Mouse (Mus musculus): ENCODE data around the gene Prkacb. TPM values are rescaled to one million over a fixed set of nuclear protein-coding genes. Genes with fewer than 3 reads are reported as not detected.
"Not testable (repeated sequence)": the region's sequence is repeated elsewhere in the genome, so short reads cannot be mapped to it uniquely, and the experiment has no call there.

Gene Prkacb
- total and polyA plus RNA-seq, 2 experiments from 2014 or later, result 180 to 235 TPM

- no peak for TF ChIP-seq CTCF (IDR thresholded peaks at IDR 0.05; ENCODE audit: low read depth)
- Histone ChIP-seq H3K9me3 (ENCODE audit: low read length) (no peaks in the 10 kb centered on the region), H3K36me3 (ENCODE audit: insufficient read depth, low read length) (no peaks in the 10 kb centered on the region), H3K4me2 (ENCODE audit: low read depth, low read length) (peak overlapping the region; percentile 54), H3K4me3 (ENCODE audit: low read length) (peak overlapping the region; percentile 34), H3K27ac (peak overlapping the region; percentile 68), H3K27me3 (ENCODE audit: insufficient read depth, low read length) (no peaks in the 10 kb centered on the region), H3K9ac (replicated peaks; ENCODE audit: low read length) (peak overlapping the region; percentile 21; the same call in 1 of the 2 replicates), H3K4me1 (ENCODE audit: insufficient read depth, low read length) (peaks cover 9% of the 10 kb centered on the region)
- WGBS, result 36% methylated on average over 3 of the region's 3 CpGs
- peak; percentile 75 for DNase-seq (ENCODE audit: low spot score)
- peak; percentile 82 for ATAC-seq
Observed at GRCm38 (mm10) chr3:146768921-146769320, 43.9 kb downstream of the Prkacb start.

- TF ChIP-seq CTCF (IDR thresholded peaks at IDR 0.05; ENCODE audit: low read depth), result no peak
- Histone ChIP-seq H3K36me3 (ENCODE audit: insufficient read depth, low read length) (no peaks in the 10 kb centered on the region), H3K4me2 (ENCODE audit: low read depth, low read length) (peak overlapping the region; percentile 54), H3K4me1 (ENCODE audit: insufficient read depth, low read length) (peaks cover 9% of the 10 kb centered on the region), H3K9ac (replicated peaks; ENCODE audit: low read length) (peak overlapping the region; percentile 21; the same call in 1 of the 2 replicates), H3K27me3 (ENCODE audit: insufficient read depth, low read length) (no peaks in the 10 kb centered on the region), H3K27ac (peak overlapping the region; percentile 68), H3K4me3 (ENCODE audit: low read length) (peak overlapping the region; percentile 34), H3K9me3 (ENCODE audit: low read length) (no peaks in the 10 kb centered on the region)
- WGBS, result 70% methylated on average over 5 of the region's 5 CpGs
- ATAC-seq, result no peak
- no peak for DNase-seq (ENCODE audit: low spot score)
Observed at GRCm38 (mm10) chr3:146768360-146768759, 44.4 kb downstream of the Prkacb start.

- 61% methylated on average over 8 of the region's 8 CpGs for WGBS
- Histone ChIP-seq H3K27ac (peak overlapping the region; percentile 51), H3K9me3 (ENCODE audit: low read length) (no peaks in the 10 kb centered on the region), H3K27me3 (ENCODE audit: insufficient read depth, low read length) (no peaks in the 10 kb centered on the region), H3K4me3 (ENCODE audit: low read length) (peak overlapping the region; percentile 3; the same call in 1 of the 2 replicates), H3K4me2 (ENCODE audit: low read depth, low read length) (peak overlapping the region; percentile 54), H3K9ac (replicated peaks; ENCODE audit: low read length) (0 out of 2 replicates have a peak overlapping the region, but pooled peaks have one; percentile 40), H3K4me1 (ENCODE audit: insufficient read depth, low read length) (peaks cover 9% of the 10 kb centered on the region), H3K36me3 (ENCODE audit: insufficient read depth, low read length) (no peaks in the 10 kb centered on the region)
- DNase-seq (ENCODE audit: low spot score), result no peak
- TF ChIP-seq CTCF (IDR thresholded peaks at IDR 0.05; ENCODE audit: low read depth), result no peak
- ATAC-seq, result no peak
Observed at GRCm38 (mm10) chr3:146766701-146767181, 46.0 kb downstream of the Prkacb start.

- Histone ChIP-seq H3K36me3 (ENCODE audit: insufficient read depth, low read length) (no peaks in the 10 kb centered on the region), H3K4me1 (ENCODE audit: insufficient read depth, low read length) (peaks cover 9% of the 10 kb centered on the region), H3K27ac (peak overlapping the region; percentile 51), H3K9me3 (ENCODE audit: low read length) (no peaks in the 10 kb centered on the region), H3K9ac (replicated peaks; ENCODE audit: low read length) (no peak overlapping the region), H3K4me2 (ENCODE audit: low read depth, low read length) (peak overlapping the region; percentile 54), H3K27me3 (ENCODE audit: insufficient read depth, low read length) (no peaks in the 10 kb centered on the region), H3K4me3 (ENCODE audit: low read length) (no peak overlapping the region)
- DNase-seq (ENCODE audit: low spot score) (no peak), ATAC-seq (no peak)
- WGBS, result 76% methylated on average over 4 of the region's 4 CpGs
- TF ChIP-seq CTCF (IDR thresholded peaks at IDR 0.05; ENCODE audit: low read depth), result no peak
Observed at GRCm38 (mm10) chr3:146766071-146766605, 46.7 kb downstream of the Prkacb start.

- H3K36me3 ChIP-seq (ENCODE audit: insufficient read depth, low read length), result no peaks in the 10 kb centered on the region
- H3K9me3 ChIP-seq (ENCODE audit: low read length), result no peaks in the 10 kb centered on the region
- TF ChIP-seq CTCF (IDR thresholded peaks at IDR 0.05; ENCODE audit: low read depth), result no peak
- H3K4me2 ChIP-seq (ENCODE audit: low read depth, low read length), result no peak overlapping the region
- no peak overlapping the region for H3K4me3 ChIP-seq (ENCODE audit: low read length)
- ATAC-seq, result no peak
- H3K4me1 ChIP-seq (ENCODE audit: insufficient read depth, low read length), result peaks cover 9% of the 10 kb centered on the region
- 93% methylated on average over 3 of the region's 3 CpGs for WGBS
- H3K27me3 ChIP-seq (ENCODE audit: insufficient read depth, low read length), result no peaks in the 10 kb centered on the region
- no peak overlapping the region for H3K27ac ChIP-seq
- H3K9ac ChIP-seq (replicated peaks; ENCODE audit: low read length), result no peak overlapping the region
- no peak for DNase-seq (ENCODE audit: low spot score)
Observed at GRCm38 (mm10) chr3:146764871-146765529, 47.8 kb downstream of the Prkacb start.

- ATAC-seq; H3K4me2 ChIP-seq (ENCODE audit: low read depth, low read length); H3K27me3 ChIP-seq (ENCODE audit: insufficient read depth, low read length); H3K9me3 ChIP-seq (ENCODE audit: low read length); H3K4me1 ChIP-seq (ENCODE audit: insufficient read depth, low read length); H3K9ac ChIP-seq (replicated peaks; ENCODE audit: low read length); DNase-seq (ENCODE audit: low spot score); H3K36me3 ChIP-seq (ENCODE audit: insufficient read depth, low read length); H3K27ac ChIP-seq; H3K4me3 ChIP-seq (ENCODE audit: low read length): not testable (repeated sequence)
- 93% methylated on average over 2 of the region's 2 CpGs for WGBS
Observed at GRCm38 (mm10) chr3:146763054-146763453, 49.7 kb downstream of the Prkacb start.

- peaks cover under 1% of the 10 kb centered on the region; the same call in 1 of the 2 replicates for H3K4me1 ChIP-seq (ENCODE audit: insufficient read depth, low read length)
- no peak overlapping the region for H3K4me3 ChIP-seq (ENCODE audit: low read length)
- no peaks in the 10 kb centered on the region for H3K27me3 ChIP-seq (ENCODE audit: insufficient read depth, low read length)
- H3K4me2 ChIP-seq (ENCODE audit: low read depth, low read length), result no peak overlapping the region
- no peak overlapping the region for H3K9ac ChIP-seq (replicated peaks; ENCODE audit: low read length)
- TF ChIP-seq CTCF (IDR thresholded peaks at IDR 0.05; ENCODE audit: low read depth), result no peak
- H3K27ac ChIP-seq, result no peak overlapping the region
- DNase-seq (ENCODE audit: low spot score), result no peak
- WGBS, result 91% methylated on average over 9 of the region's 9 CpGs
- ATAC-seq, result no peak
- H3K36me3 ChIP-seq (ENCODE audit: insufficient read depth, low read length), result no peaks in the 10 kb centered on the region
- no peaks in the 10 kb centered on the region for H3K9me3 ChIP-seq (ENCODE audit: low read length)
Observed at GRCm38 (mm10) chr3:146761276-146761675, 51.5 kb downstream of the Prkacb start.

Data from hindbrain, postnatal 0 days (tissue).